Mouse (Mus musculus) thymus, adult 2 months (tissue): ENCODE results near the gene Gabrg2. TPM values are rescaled to one million over a fixed set of nuclear protein-coding genes. Genes with fewer than 3 reads are reported as not detected.

Experiments used
- DNase-seq: peaks from one replicate; pipeline ENCODE4 v3.0.0; 2021
- H3K27ac ChIP-seq: fragments of 200-500 bp; 2 replicates; pipeline ENCODE4 v1.5.1; 2012; ENCODE audit warnings: low read length, control low read depth; ENCODE audit not compliant: control insufficient read depth, insufficient read depth
- H3K27me3 ChIP-seq: fragments of 200-500 bp; 2 replicates; pipeline ENCODE4 v1.6.1; 2012; ENCODE audit warnings: mild to moderate bottlenecking, low read length, moderate library complexity, mixed read lengths; ENCODE audit not compliant: control insufficient read depth, insufficient read depth
- H3K36me3 ChIP-seq: fragments of 200-500 bp; 2 replicates; pipeline ENCODE4 v1.6.1; 2012; ENCODE audit warnings: mild to moderate bottlenecking, low read length, moderate library complexity; ENCODE audit not compliant: control insufficient read depth, insufficient read depth
- H3K4me1 ChIP-seq: fragments of 200-500 bp; replicated peaks from 2 replicates; pipeline ENCODE4 v1.6.1; 2012; ENCODE audit warnings: low read length; ENCODE audit not compliant: control insufficient read depth, insufficient read depth
- H3K4me3 ChIP-seq: fragments of 200-500 bp; 2 replicates; pipeline ENCODE4 v1.5.1; 2012; ENCODE audit warnings: mild to moderate bottlenecking, low read length, control low read depth, moderate library complexity; ENCODE audit not compliant: control insufficient read depth, insufficient read depth
- CTCF ChIP-seq: fragments of 200-500 bp; IDR thresholded peaks from 2 replicates; pipeline ENCODE4 v1.5.1; 2012; ENCODE audit warnings: mild to moderate bottlenecking, control low read depth, low read length, moderate library complexity, borderline replicate concordance; ENCODE audit not compliant: control insufficient read depth, poor library complexity, insufficient read depth; ENCODE audit errors: extremely low read depth
- POLR2A ChIP-seq: fragments of 200-500 bp; IDR thresholded peaks from 2 replicates; pipeline ENCODE4 v1.6.1; 2012; ENCODE audit warnings: mild to moderate bottlenecking, low read length, control low read depth, moderate library complexity; ENCODE audit not compliant: control insufficient read depth, poor library complexity, insufficient read depth; ENCODE audit errors: extremely low read depth
- WGBS: fragments of 180-500 bp; shearing (Covaris S2); methylation state at CpG from one replicate; pipeline ENCODE4 v1.1.7; 2018; 5-methylcytosine and 5-hydroxymethylcytosine counted together
- polyA plus RNA-seq: library from polyadenylated mRNA; depleted of rRNA; stranded (reverse); fragments of >200 nt; gene quantifications from 2 replicates; pipeline ENCODE4 v1.2.3, GENCODE M21; 2012; rRNA removed

Gene Gabrg2
- polyA plus RNA-seq, 1 experiment, result not detected

DNA sequence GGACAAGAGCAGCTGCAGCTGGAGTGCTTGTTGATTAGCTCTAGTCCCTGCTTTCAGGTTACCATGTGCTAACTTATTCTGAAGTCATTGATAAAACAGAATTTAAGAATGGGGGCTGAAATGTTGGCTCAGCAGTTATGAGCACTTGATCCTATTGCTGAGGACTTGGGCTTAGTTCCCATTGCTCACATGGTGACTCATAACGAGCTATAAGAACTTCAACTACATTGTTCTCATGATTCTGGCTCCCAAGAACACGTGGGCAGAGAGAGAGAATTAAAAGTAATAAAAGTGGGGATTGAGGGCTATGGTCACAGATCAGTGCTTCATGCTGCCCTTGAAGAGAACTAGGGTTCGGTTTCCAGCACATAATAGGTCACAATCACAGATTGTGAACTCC, 48.8 kb downstream of the Gabrg2 start:
- Histone ChIP-seq H3K27me3 (no peaks in the 10 kb centered on the region), H3K4me3 (no peak overlapping the region), H3K4me1 (no peaks in the 10 kb centered on the region), H3K36me3 (no peaks in the 10 kb centered on the region), H3K27ac (no peak overlapping the region)
- TF ChIP-seq POLR2A (no peak), CTCF (no peak)
- no peak for DNase-seq
- WGBS, result 59% methylated on average over 3 of the region's 3 CpGs

GRCm38 (mm10) chr11:41945471-41945870, 55.2 kb downstream of the Gabrg2 start:
- WGBS, result 91% methylated on average over 5 of the region's 5 CpGs
- no peak overlapping the region for H3K4me3 ChIP-seq
- H3K36me3 ChIP-seq, result no peaks in the 10 kb centered on the region
- H3K27me3 ChIP-seq, result no peaks in the 10 kb centered on the region
- H3K4me1 ChIP-seq, result no peaks in the 10 kb centered on the region
- DNase-seq, result no peak
- no peak for TF ChIP-seq CTCF
- no peak overlapping the region for H3K27ac ChIP-seq

- TF ChIP-seq CTCF (no peak), POLR2A (no peak)
These were observed 62.7 kb downstream of the Gabrg2 start for GRCm38 (mm10) chr11:41937979-41938378.

DNA sequence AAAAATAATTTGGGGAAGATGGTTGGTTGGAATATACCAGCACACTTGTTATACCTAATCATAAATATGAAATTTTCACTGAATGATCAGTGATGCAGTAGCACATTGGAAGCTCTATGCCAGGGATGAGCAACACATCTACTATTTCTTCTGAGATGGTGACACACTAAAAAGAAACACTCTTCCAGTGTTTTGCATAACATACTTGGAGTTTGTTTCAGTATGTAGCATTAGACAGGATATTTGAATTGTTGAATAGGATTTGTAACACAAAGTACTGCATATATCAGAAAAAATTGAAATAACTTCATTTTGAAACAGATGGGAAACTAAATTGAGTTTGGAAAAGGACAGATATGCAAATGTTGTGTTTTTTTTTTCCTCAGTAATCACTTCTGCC, 81.8 kb downstream of the Gabrg2 start:
- TF ChIP-seq POLR2A (no peak), CTCF (no peak)

More at GRCm38 (mm10) chr11:41937979-41938378, 62.7 kb downstream of the Gabrg2 start:
- no peak overlapping the region for H3K27ac ChIP-seq
- DNase-seq, result no peak
- no peaks in the 10 kb centered on the region for H3K36me3 ChIP-seq
- WGBS, result 73% methylated on average over 2 of the region's 2 CpGs
- H3K4me3 ChIP-seq, result no peak overlapping the region
- H3K4me1 ChIP-seq, result no peaks in the 10 kb centered on the region
- no peaks in the 10 kb centered on the region for H3K27me3 ChIP-seq

GRCm38 (mm10) chr11:41914066-41914465, 86.6 kb downstream of the Gabrg2 start:
- TF ChIP-seq CTCF, result no peak
- no peak for TF ChIP-seq POLR2A
- H3K27ac ChIP-seq, result no peak overlapping the region
- WGBS, result 78% methylated on average over 6 of the region's 6 CpGs

More for the DNA sequence above, 81.8 kb downstream of the Gabrg2 start:
- DNase-seq, result no peak
- Histone ChIP-seq H3K36me3 (no peaks in the 10 kb centered on the region), H3K27ac (no peak overlapping the region), H3K27me3 (no peaks in the 10 kb centered on the region), H3K4me3 (no peak overlapping the region), H3K4me1 (no peaks in the 10 kb centered on the region)

DNA sequence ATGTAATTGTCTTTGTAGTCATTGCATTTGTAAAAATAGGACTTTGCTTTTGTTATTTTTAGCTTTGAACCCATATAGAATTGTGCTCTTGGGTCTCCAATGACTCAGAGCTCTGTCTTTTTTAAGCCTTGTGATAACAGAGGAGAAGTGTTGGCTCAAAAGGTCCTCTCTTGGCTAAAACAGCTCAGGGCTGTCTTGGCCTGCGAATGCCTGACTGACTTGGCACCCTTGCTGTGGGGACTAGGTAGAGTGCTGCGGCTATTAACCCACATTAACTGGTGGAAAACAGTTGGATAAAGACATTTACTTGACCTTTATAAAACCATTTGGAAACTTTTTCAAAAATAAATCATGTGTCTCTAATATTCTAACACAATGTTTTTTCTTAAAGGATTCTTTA, 97.0 kb downstream of the Gabrg2 start:
- Histone ChIP-seq H3K27ac (no peak overlapping the region), H3K27me3 (no peaks in the 10 kb centered on the region), H3K36me3 (no peaks in the 10 kb centered on the region), H3K4me1 (no peaks in the 10 kb centered on the region), H3K4me3 (no peak overlapping the region)
- DNase-seq, result no peak
- TF ChIP-seq POLR2A (no peak), CTCF (no peak)
- 81% methylated on average over 2 of the region's 2 CpGs for WGBS

More at GRCm38 (mm10) chr11:41914066-41914465, 86.6 kb downstream of the Gabrg2 start:
- Histone ChIP-seq H3K4me1 (no peaks in the 10 kb centered on the region), H3K36me3 (no peaks in the 10 kb centered on the region), H3K4me3 (no peak overlapping the region), H3K27me3 (no peaks in the 10 kb centered on the region)
- DNase-seq, result no peak

Other genes starting within 250 kb of the Gabrg2 start
- gene Gabra1, start 182.1 kb upstream of the Gabrg2 start, polyA plus RNA-seq, result not detected in 2 replicates